Mouse (Mus musculus) urinary bladder, postnatal 4 days (tissue): Measurements from ENCODE around the gene Erbb4.

ENCODE experiments used
- DNase-seq, 2 experiments: peaks; one replicate each; pipeline ENCODE4 v3.0.0; 2021 to 2022; ENCODE audit warnings: low spot score in 2 of 2

Erbb4 gene

GRCm38 (mm10) chr1:69107485-69108158 lies at the start of gene Erbb4:
TSS of gene Erbb4 (minus strand) at chr1:69108059.
- peak in 1 of 2 experiments; percentile 20 for DNase-seq

GRCm38 (mm10) chr1:69157346-69157745 lies 49.5 kb upstream of the Erbb4 start:
- DNase-seq: no peak

GRCm38 (mm10) chr1:69141341-69141740 lies 33.5 kb upstream of the Erbb4 start:
- DNase-seq: no peak

- DNase-seq: no peak
These were observed 31.6 kb upstream of the Erbb4 start for GRCm38 (mm10) chr1:69139519-69139868.

- no peak for DNase-seq
These were observed 31.1 kb upstream of the Erbb4 start for GRCm38 (mm10) chr1:69138856-69139518.

GRCm38 (mm10) chr1:69124147-69124848 lies 16.4 kb upstream of the Erbb4 start:
- no peak for DNase-seq

- DNase-seq: no peak
These were observed 10.5 kb upstream of the Erbb4 start for GRCm38 (mm10) chr1:69118249-69118938.

- no peak for DNase-seq
These were observed 483 bp upstream of the Erbb4 start for GRCm38 (mm10) chr1:69108159-69108925.

- DNase-seq: no peak
These were observed 860 bp downstream of the Erbb4 start for GRCm38 (mm10) chr1:69106937-69107461.

GRCm38 (mm10) chr1:69106322-69106761 lies 1.5 kb downstream of the Erbb4 start:
- peak in 1 of 2 experiments; percentile 20 for DNase-seq

- peak in 1 of 2 experiments; percentile 24 for DNase-seq
These were observed 2.2 kb downstream of the Erbb4 start for GRCm38 (mm10) chr1:69105493-69106321.

- DNase-seq: no peak
These were observed 2.8 kb downstream of the Erbb4 start for GRCm38 (mm10) chr1:69105096-69105492.

- no peak for DNase-seq
These were observed 4.6 kb downstream of the Erbb4 start for GRCm38 (mm10) chr1:69103211-69103706.

- no peak for DNase-seq
These were observed 6.2 kb downstream of the Erbb4 start for GRCm38 (mm10) chr1:69101670-69102069.

- no peak for DNase-seq
These were observed 14.8 kb downstream of the Erbb4 start for GRCm38 (mm10) chr1:69093052-69093451.

- no peak for DNase-seq
These were observed 18.5 kb downstream of the Erbb4 start for GRCm38 (mm10) chr1:69089331-69089730.

- DNase-seq: no peak
These were observed 22.1 kb downstream of the Erbb4 start for GRCm38 (mm10) chr1:69085753-69086152.

- no peak for DNase-seq
These were observed 58.9 kb downstream of the Erbb4 start for GRCm38 (mm10) chr1:69048918-69049317.

- no peak for DNase-seq
These were observed 61.5 kb downstream of the Erbb4 start for GRCm38 (mm10) chr1:69046228-69046978.
